Mouse (Mus musculus) forebrain, embryonic 14.5 days (tissue): ENCODE measurements at regions not wholly inside any gene's neighbourhood (a gene's known extent, or its start where the extent isn't known, plus 50 kb on each side); places are given as distances from the start of the nearest gene placed in this dataset.
"Not testable (repeated sequence)": the region's sequence is repeated elsewhere in the genome, so short reads cannot be mapped to it uniquely, and the experiment has no call there.

Source experiments
- ATAC-seq: fragments of 200-750 bp; cut with Nextera tagmentation; 2 replicates; pipeline ENCODE4 v1.8.0; 2017; ENCODE audit warnings: mild to moderate bottlenecking, moderate library complexity
- DNase-seq: peaks from one replicate; pipeline ENCODE4 v3.0.0-alpha.2; 2015; ENCODE audit warnings: low spot score
- H3K27ac ChIP-seq: fragments of 300-500 bp; sonication (generic); 2 replicates; pipeline ENCODE4 v1.5.1; 2014; ENCODE audit warnings: low read depth, mild to moderate bottlenecking, control low read depth, low read length, moderate library complexity
- H3K27me3 ChIP-seq: fragments of 300-500 bp; sonication (generic); replicated peaks from 2 replicates; pipeline ENCODE4 v1.6.1; 2014; ENCODE audit warnings: low read length, control low read depth, mixed read lengths; ENCODE audit not compliant: control insufficient read depth, insufficient read depth
- H3K36me3 ChIP-seq: fragments of 300-500 bp; sonication (generic); 2 replicates; pipeline ENCODE4 v1.6.1; 2014; ENCODE audit warnings: low read length, control low read depth; ENCODE audit not compliant: control insufficient read depth, insufficient read depth
- H3K4me1 ChIP-seq: fragments of 300-500 bp; sonication (generic); 2 replicates; pipeline ENCODE4 v1.6.1; 2014; ENCODE audit warnings: antibody characterized with exemption, low read length, control low read depth; ENCODE audit not compliant: control insufficient read depth, insufficient read depth
- H3K4me2 ChIP-seq: fragments of 300-500 bp; sonication (generic); 2 replicates; pipeline ENCODE4 v1.6.1; 2014; ENCODE audit warnings: mild to moderate bottlenecking, control low read depth, low read length
- H3K4me3 ChIP-seq: fragments of 300-500 bp; sonication (generic); 2 replicates; pipeline ENCODE4 v1.5.1; 2014; ENCODE audit warnings: low read depth, low read length, control low read depth
- H3K9ac ChIP-seq: fragments of 300-500 bp; sonication (generic); 2 replicates; pipeline ENCODE4 v1.6.1; 2014; ENCODE audit warnings: mild to moderate bottlenecking, low read length, control low read depth, moderate library complexity
- H3K9me3 ChIP-seq: fragments of 300-500 bp; sonication (generic); replicated peaks from 2 replicates; pipeline ENCODE4 v1.6.1; 2016; ENCODE audit warnings: low read length, control low read depth, mixed read lengths; ENCODE audit not compliant: control insufficient read depth
- WGBS: fragments of 180-500 bp; shearing (Covaris S2); extraction: QIAGEN DNeasy Blood & Tissue Kit; methylation state at CpG from one replicate; pipeline ENCODE4 v1.1.7; 2014; 5-methylcytosine and 5-hydroxymethylcytosine counted together

- no peaks in the 10 kb centered on the region for H3K36me3 ChIP-seq
- no peak overlapping the region for H3K4me3 ChIP-seq
- H3K9me3 ChIP-seq = no peaks in the 10 kb centered on the region
- ATAC-seq = no peak
- WGBS = 90% methylated on average over 4 of the region's 4 CpGs
- H3K4me2 ChIP-seq = no peak overlapping the region
- DNase-seq = no peak
- no peak overlapping the region for H3K9ac ChIP-seq
- peaks cover 6% of the 10 kb centered on the region for H3K4me1 ChIP-seq
- H3K27me3 ChIP-seq = no peaks in the 10 kb centered on the region
- H3K27ac ChIP-seq = no peak overlapping the region
Measured at GRCm38 (mm10) chr15:90818161-90818560, 138.9 kb upstream of the Cpne8 start.

- Histone ChIP-seq H3K9ac (no peak overlapping the region), H3K36me3 (no peaks in the 10 kb centered on the region), H3K4me2 (no peak overlapping the region), H3K27me3 (no peaks in the 10 kb centered on the region), H3K4me3 (no peak overlapping the region), H3K4me1 (no peaks in the 10 kb centered on the region), H3K27ac (no peak overlapping the region), H3K9me3 (no peaks in the 10 kb centered on the region)
- WGBS = 87% methylated on average over 5 of the region's 5 CpGs
- ATAC-seq (no peak), DNase-seq (no peak)
Measured at GRCm38 (mm10) chr15:90813907-90814306, 134.7 kb upstream of the Cpne8 start.

- no peaks in the 10 kb centered on the region for H3K4me1 ChIP-seq
Measured at GRCm38 (mm10) chr15:90810341-90810740, 131.1 kb upstream of the Cpne8 start.

DNA sequence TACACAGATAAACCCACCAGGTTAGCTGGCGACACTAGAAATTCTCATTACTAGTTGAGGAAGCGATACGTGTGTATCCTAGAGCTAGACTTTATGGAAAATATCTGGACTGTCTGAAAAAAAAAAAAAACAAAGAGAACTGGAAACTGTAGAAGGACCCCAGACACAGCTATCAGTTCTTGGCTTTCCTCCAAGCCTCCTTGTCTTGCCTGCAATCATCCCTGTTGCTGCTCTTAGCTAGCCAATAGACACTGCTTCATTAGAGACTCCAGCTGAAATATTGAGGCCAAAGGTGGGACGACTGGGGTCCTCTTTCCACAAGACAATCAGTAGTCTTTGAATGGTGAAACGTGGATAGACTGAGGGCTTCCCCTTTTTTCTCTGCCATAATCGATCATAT is 129.0 kb upstream of the Cpne8 start:
- no peaks in the 10 kb centered on the region for H3K9me3 ChIP-seq
- ATAC-seq (no peak), DNase-seq (peak; percentile 59)
- no peak overlapping the region for H3K9ac ChIP-seq
- no peaks in the 10 kb centered on the region for H3K4me1 ChIP-seq
- H3K4me3 ChIP-seq = no peak overlapping the region
- no peak overlapping the region for H3K27ac ChIP-seq
- 72% methylated on average over 6 of the region's 6 CpGs for WGBS
- H3K27me3 ChIP-seq = no peaks in the 10 kb centered on the region
- no peaks in the 10 kb centered on the region for H3K36me3 ChIP-seq
- no peak overlapping the region for H3K4me2 ChIP-seq

More at GRCm38 (mm10) chr15:90810341-90810740, 131.1 kb upstream of the Cpne8 start:
- Histone ChIP-seq H3K9me3 (no peaks in the 10 kb centered on the region), H3K27me3 (no peaks in the 10 kb centered on the region), H3K4me3 (no peak overlapping the region), H3K36me3 (no peaks in the 10 kb centered on the region), H3K9ac (no peak overlapping the region), H3K27ac (no peak overlapping the region), H3K4me2 (no peak overlapping the region)
- DNase-seq (no peak), ATAC-seq (no peak)
- 85% methylated on average over 3 of the region's 3 CpGs for WGBS

DNA sequence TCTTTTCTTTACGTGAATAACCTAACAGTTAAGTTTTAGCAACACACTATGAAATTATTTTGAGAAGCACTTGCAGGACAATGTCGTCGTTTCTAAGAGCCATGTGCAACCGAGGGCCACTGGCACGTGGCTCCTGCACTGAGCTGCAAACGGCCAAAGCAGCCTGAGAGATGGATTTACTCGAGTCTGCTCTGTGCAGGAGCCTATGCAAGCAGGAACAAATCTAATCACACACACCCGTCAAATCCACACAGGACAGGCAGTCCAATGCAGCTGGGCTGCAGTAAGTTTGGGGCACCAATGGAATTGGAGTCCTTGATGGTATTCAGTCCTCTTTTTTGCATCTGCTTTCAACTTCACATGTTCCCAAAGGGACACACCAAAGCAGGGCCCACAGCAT is 118.8 kb upstream of the Cpne8 start:
- H3K4me2 ChIP-seq = no peak overlapping the region
- no peaks in the 10 kb centered on the region for H3K9me3 ChIP-seq
- no peaks in the 10 kb centered on the region for H3K36me3 ChIP-seq
- H3K27ac ChIP-seq = no peak overlapping the region
- DNase-seq = no peak
- no peaks in the 10 kb centered on the region for H3K4me1 ChIP-seq
- no peak for ATAC-seq
- 68% methylated on average over 8 of the region's 8 CpGs for WGBS
- H3K9ac ChIP-seq = no peak overlapping the region
- no peaks in the 10 kb centered on the region for H3K27me3 ChIP-seq
- H3K4me3 ChIP-seq = no peak overlapping the region

DNA sequence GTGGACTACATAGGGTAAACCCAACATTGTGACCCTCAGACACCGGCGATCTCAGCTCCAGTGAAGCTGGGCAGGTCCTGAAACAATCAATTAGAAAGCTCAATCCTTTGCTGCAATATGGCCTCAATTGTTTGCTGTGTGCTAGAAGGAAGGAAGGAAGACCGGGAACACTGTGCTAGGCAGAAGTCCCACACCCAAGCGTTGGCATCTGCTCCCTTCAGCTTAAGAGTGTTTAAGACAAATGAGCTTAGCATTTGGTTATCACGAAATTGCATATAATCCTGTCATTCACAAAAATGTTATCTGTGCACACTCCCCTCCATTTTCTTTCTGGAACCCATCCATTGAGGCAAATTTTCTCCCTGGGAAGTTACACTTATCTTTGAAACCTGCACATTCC is 110.7 kb upstream of the Cpne8 start:
- H3K9me3 ChIP-seq = no peaks in the 10 kb centered on the region
- H3K4me2 ChIP-seq = no peak overlapping the region
- H3K27me3 ChIP-seq = no peaks in the 10 kb centered on the region
- no peak for ATAC-seq
- WGBS = 82% methylated on average over 5 of the region's 5 CpGs
- H3K4me3 ChIP-seq = no peak overlapping the region
- H3K27ac ChIP-seq = no peak overlapping the region
- DNase-seq = no peak
- H3K4me1 ChIP-seq = no peaks in the 10 kb centered on the region
- no peak overlapping the region for H3K9ac ChIP-seq
- no peaks in the 10 kb centered on the region for H3K36me3 ChIP-seq

- Histone ChIP-seq H3K9ac (no peak overlapping the region), H3K27ac (no peak overlapping the region), H3K4me3 (no peak overlapping the region), H3K36me3 (no peaks in the 10 kb centered on the region), H3K4me2 (no peak overlapping the region), H3K4me1 (no peaks in the 10 kb centered on the region), H3K27me3 (no peaks in the 10 kb centered on the region), H3K9me3 (no peaks in the 10 kb centered on the region)
- no peak for ATAC-seq
- no peak for DNase-seq
- WGBS = 82% methylated on average over 5 of the region's 5 CpGs
Measured at GRCm38 (mm10) chr15:90784741-90785140, 105.5 kb upstream of the Cpne8 start.

DNA sequence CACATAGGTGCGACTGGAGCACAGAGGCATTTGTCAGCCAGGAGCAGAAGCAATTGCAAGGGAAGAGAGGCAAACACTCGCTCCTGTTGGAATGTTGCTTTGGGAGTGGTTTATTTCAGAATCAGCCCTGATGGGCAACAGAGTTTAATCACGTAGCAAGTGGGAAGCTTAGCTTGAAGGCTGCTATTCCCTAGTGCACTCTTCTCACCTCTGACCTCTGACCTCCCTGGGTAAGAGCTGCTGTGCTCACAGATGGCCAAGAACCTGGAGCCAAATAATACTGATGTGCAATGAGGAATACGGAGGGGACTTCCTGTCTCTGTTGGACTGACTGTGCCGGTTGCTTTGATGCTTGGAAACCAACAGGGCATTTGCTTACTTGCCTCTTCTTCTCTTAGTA is 88.3 kb upstream of the Cpne8 start:
- Histone ChIP-seq H3K4me1 (no peaks in the 10 kb centered on the region), H3K4me2 (no peak overlapping the region), H3K4me3 (no peak overlapping the region), H3K36me3 (no peaks in the 10 kb centered on the region), H3K9ac (no peak overlapping the region), H3K9me3 (no peaks in the 10 kb centered on the region; the same call in 1 of the 2 replicates), H3K27ac (no peak overlapping the region), H3K27me3 (no peaks in the 10 kb centered on the region)
- DNase-seq (no peak), ATAC-seq (no peak)
- 75% methylated on average over 5 of the region's 5 CpGs for WGBS

GRCm38 (mm10) chr15:90764501-90764900 is 85.3 kb upstream of the Cpne8 start:
- not testable (repeated sequence) for DNase-seq, H3K4me3 ChIP-seq, H3K9ac ChIP-seq, H3K4me1 ChIP-seq, ATAC-seq, H3K27ac ChIP-seq, H3K9me3 ChIP-seq, H3K4me2 ChIP-seq, H3K27me3 ChIP-seq, H3K36me3 ChIP-seq
- WGBS = 98% methylated on average over 8 of the region's 17 CpGs
